In the genomic region with DNA sequence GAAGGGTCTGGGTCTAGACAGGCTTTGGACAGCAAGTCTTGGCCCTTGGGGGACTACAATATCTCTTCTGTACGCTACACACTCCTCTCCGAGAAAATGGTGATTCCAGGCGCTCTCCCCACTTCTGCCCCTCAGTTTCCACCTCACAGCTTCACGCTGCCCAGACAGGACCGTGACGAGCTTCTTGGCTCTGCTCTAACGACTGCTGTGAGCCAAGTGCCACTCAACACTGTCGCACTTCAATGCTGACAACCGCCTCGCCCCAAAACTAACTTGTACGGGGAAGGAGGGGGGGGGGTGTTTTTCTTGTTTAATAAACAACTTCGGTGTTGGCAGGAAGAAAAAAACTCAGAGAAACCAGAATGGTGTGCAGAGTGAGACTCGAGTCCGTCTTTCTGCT, we compare ENCODE assay signal across 29 mouse cellular contexts. TPM values are rescaled to one million over a fixed set of nuclear protein-coding genes. Genes with fewer than 3 reads are reported as not detected.
DNase-seq lines count a peak whose midpoint lies in the region; ATAC-seq lines count a peak whose summit lies in the region.
"Had no signal": no experiment of that assay in that cellular context is flagged by ENCODE, and none has a peak within 500 bp of the region (broad histone marks: within the 10 kb centered on the region; RNA-seq: fewer than 3 reads in every experiment).

No protein-coding gene starts in this region.

- no peaks in the 10 kb centered on the region for H3K36me3 ChIP-seq in midbrain, embryonic 14.5 days (ENCODE audit: control insufficient read depth, insufficient read depth, low read length)
- H3K36me3 ChIP-seq in midbrain, embryonic 13.5 days, result no peaks in the 10 kb centered on the region
- H3K36me3 ChIP-seq: heart, embryonic 13.5 days; hindbrain, embryonic 10.5 days; limb, embryonic 10.5 days; liver, embryonic 15.5 days; neural tube, embryonic 13.5 days had no signal

- H3K9ac ChIP-seq in midbrain, embryonic 14.5 days (replicated peaks; ENCODE audit: low read length), result no peak overlapping the region
- no peak overlapping the region for H3K9ac ChIP-seq in midbrain, embryonic 13.5 days (replicated peaks)
- H3K9ac ChIP-seq: heart, embryonic 13.5 days; liver, embryonic 15.5 days; neural tube, embryonic 13.5 days had no signal

- H3K9me3 ChIP-seq in midbrain, embryonic 14.5 days (ENCODE audit: control insufficient read depth, low read length), result no peaks in the 10 kb centered on the region
- H3K9me3 ChIP-seq in midbrain, embryonic 13.5 days, result no peaks in the 10 kb centered on the region
- H3K9me3 ChIP-seq: heart, embryonic 13.5 days; hindbrain, embryonic 10.5 days; limb, embryonic 10.5 days; liver, embryonic 15.5 days; neural tube, embryonic 13.5 days had no signal

- no peak overlapping the region for H3K27ac ChIP-seq in midbrain, embryonic 14.5 days (replicated peaks; ENCODE audit: low read depth, low read length)
- H3K27ac ChIP-seq in midbrain, embryonic 13.5 days, result no peak overlapping the region
- H3K27ac ChIP-seq: heart, embryonic 13.5 days; hindbrain, embryonic 10.5 days; left cerebral cortex, adult 2 months; limb, embryonic 10.5 days; liver, embryonic 15.5 days; neural tube, embryonic 13.5 days had no signal

- no peaks in the 10 kb centered on the region for H3K27me3 ChIP-seq in midbrain, embryonic 14.5 days (ENCODE audit: control insufficient read depth, insufficient read depth, low read length)
- H3K27me3 ChIP-seq in midbrain, embryonic 13.5 days, result no peaks in the 10 kb centered on the region
- H3K27me3 ChIP-seq: neural tube, embryonic 13.5 days had no signal

- no peaks in the 10 kb centered on the region for H3K4me1 ChIP-seq in midbrain, embryonic 14.5 days (ENCODE audit: control insufficient read depth, insufficient read depth, low read length)
- no peaks in the 10 kb centered on the region; the same call in 1 of the 2 replicates for H3K4me1 ChIP-seq in midbrain, embryonic 13.5 days (replicated peaks)
- H3K4me1 ChIP-seq: neural tube, embryonic 13.5 days had no signal

- 75% methylated on average over 14 of the region's 14 CpGs for WGBS in midbrain, embryonic 14.5 days
- 77% methylated on average over 14 of the region's 14 CpGs for WGBS in midbrain, embryonic 13.5 days

- no peak for ATAC-seq in midbrain, embryonic 14.5 days (ENCODE audit: low FRiP score, low TSS enrichment)
- ATAC-seq in midbrain, embryonic 13.5 days, result no peak
- ATAC-seq: activated CD4-positive, CD25-positive, alpha-beta regulatory T cell, adult 4 months; intestine, postnatal 0 days; midbrain, embryonic 16.5 days had no signal

- intact Hi-C loops in heart, postnatal 10 days (cut with DNase I), result no loop called here

- DNase-seq in cerebellum, postnatal 10 days, result peak; percentile 26 to 52
- DNase-seq in cerebellum, adult 9-10 months, result no peak
- peak; percentile 55 to 62 for DNase-seq in heart, postnatal 10 days
- no peak for DNase-seq in heart, adult 11 months
- peak; percentile 16 for DNase-seq in kidney, postnatal 10 days
- DNase-seq in kidney, postnatal 14 days, result no peak
- DNase-seq in midbrain, embryonic 14.5 days, result peak; percentile 10
- DNase-seq: adrenal gland, adult 8-10 months; cerebellum, adult 18-20 months; cerebellum, postnatal 36 days; liver; thymus, postnatal 14 days had no signal

- no peak overlapping the region for H3K4me3 ChIP-seq in midbrain, embryonic 14.5 days (replicated peaks; ENCODE audit: low read depth, low read length)
- H3K4me3 ChIP-seq in midbrain, embryonic 13.5 days (replicated peaks), result no peak overlapping the region
- H3K4me3 ChIP-seq: heart, embryonic 13.5 days; hindbrain, embryonic 10.5 days; left cerebral cortex, adult 2 months; limb, embryonic 10.5 days; liver, embryonic 15.5 days; myocyte; neural tube, embryonic 13.5 days had no signal

- no peak overlapping the region for H3K4me2 ChIP-seq in midbrain, embryonic 14.5 days (ENCODE audit: low read length)
- H3K4me2 ChIP-seq in midbrain, embryonic 13.5 days (replicated peaks), result no peak overlapping the region
- H3K4me2 ChIP-seq: heart, embryonic 13.5 days; liver, embryonic 15.5 days; neural tube, embryonic 13.5 days had no signal

RNA-seq across cellular contexts. Expression of a gene that starts 12.2 kb away (rescaled TPM):
- 1 to 10 TPM; 2.0 to 2.2 TPM for total RNA-seq in heart, postnatal 10 days (2021)
- 0.47 and 2.0 TPM in 2 replicates for polyA plus RNA-seq in midbrain, embryonic 14.5 days (2014; fragmentation: Nextera tagmentation; extraction: Ambion mirVana)
- polyA plus RNA-seq in midbrain, embryonic 13.5 days (2015; fragmentation: Nextera tagmentation; extraction: Ambion mirVana), result 2.9 and 3.4 TPM in 2 replicates
- total RNA-seq: granulocyte monocyte progenitor cell, adult 5-6 weeks had no signal

RNA-seq across cellular contexts. Expression of a gene that starts 23.7 kb away (rescaled TPM):
- total RNA-seq in heart, postnatal 10 days (2021), result not detected
- polyA plus RNA-seq in midbrain, embryonic 14.5 days (2014; fragmentation: Nextera tagmentation; extraction: Ambion mirVana), result 0.50 and 0.57 TPM in 2 replicates
- polyA plus RNA-seq in midbrain, embryonic 13.5 days (2015; fragmentation: Nextera tagmentation; extraction: Ambion mirVana), result 0.54 TPM in 1 of 2 replicates, not detected in the other
- total RNA-seq: adrenal gland, adult 8-10 months; gastrocnemius, adult 8-10 months; granulocyte monocyte progenitor cell, adult 5-6 weeks; layer of hippocampus, postnatal 10 days; left cerebral cortex, adult 2 months; megakaryocyte-erythroid progenitor cell, adult 5-6 weeks had no signal
- polyA plus RNA-seq: heart, embryonic 13.5 days; hindbrain, embryonic 10.5 days; limb, embryonic 10.5 days; liver, embryonic 15.5 days; myocyte; spleen, adult 2 months; testis, adult 2 months had no signal

RNA-seq across cellular contexts. Expression of a gene that starts 46.7 kb away (rescaled TPM):
- total RNA-seq in heart, postnatal 10 days (2021), result 10 to 100 TPM; 67.4 to 81.0 TPM
- 29.5 and 34.7 TPM in 2 replicates for polyA plus RNA-seq in midbrain, embryonic 14.5 days (2014; fragmentation: Nextera tagmentation; extraction: Ambion mirVana)
- polyA plus RNA-seq in midbrain, embryonic 13.5 days (2015; fragmentation: Nextera tagmentation; extraction: Ambion mirVana), result 33.0 and 33.2 TPM in 2 replicates

Comparison
In these comparisons a context has a peak if more than half of its experiments do, and no peak if none do; other contexts are left out.
1. DNase-seq: peak in cerebellum, postnatal 10 days (2 of 2), heart, postnatal 10 days (2 of 2), kidney, postnatal 10 days (single experiment) and midbrain, embryonic 14.5 days (single experiment); none in cerebellum, adult 9-10 months (single experiment), heart, adult 11 months (single experiment) and kidney, postnatal 14 days (single experiment).